Mouse (Mus musculus) heart, embryonic 12.5 days (tissue): ENCODE data around the gene Map2. TPM values are rescaled to one million over a fixed set of nuclear protein-coding genes. Genes with fewer than 3 reads are reported as not detected.

ENCODE experiments used
- ATAC-seq: fragments of 200-750 bp; cut with Nextera tagmentation; 2 replicates; pipeline ENCODE4 v1.8.0; 2017; ENCODE audit warnings: moderate TSS enrichment, moderate library complexity; ENCODE audit not compliant: insufficient number of reproducible peaks, low FRiP score
- H3K27ac ChIP-seq: fragments of 300-500 bp; sonication (generic); 2 replicates; pipeline ENCODE4 v1.5.1; 2016; ENCODE audit warnings: mild to moderate bottlenecking, moderate library complexity; ENCODE audit not compliant: poor library complexity, severe bottlenecking
- H3K27me3 ChIP-seq: fragments of 300-500 bp; sonication (generic); replicated peaks from 2 replicates; pipeline ENCODE4 v1.6.1; 2016; ENCODE audit warnings: mild to moderate bottlenecking, moderate library complexity
- H3K36me3 ChIP-seq: fragments of 300-500 bp; sonication (generic); 2 replicates; pipeline ENCODE4 v1.6.1; 2016; ENCODE audit warnings: mild to moderate bottlenecking, moderate library complexity
- H3K4me1 ChIP-seq: fragments of 300-500 bp; sonication (generic); replicated peaks from 2 replicates; pipeline ENCODE4 v1.6.1; 2016; ENCODE audit warnings: mild to moderate bottlenecking
- H3K4me2 ChIP-seq: fragments of 300-500 bp; sonication (generic); 2 replicates; pipeline ENCODE4 v1.6.1; 2016; ENCODE audit warnings: mild to moderate bottlenecking, moderate library complexity
- H3K4me3 ChIP-seq: fragments of 300-500 bp; sonication (generic); 2 replicates; pipeline ENCODE4 v1.5.1; 2016; ENCODE audit warnings: mild to moderate bottlenecking
- H3K9ac ChIP-seq: fragments of 300-500 bp; sonication (generic); 2 replicates; pipeline ENCODE4 v1.6.1; 2016; ENCODE audit warnings: mild to moderate bottlenecking, moderate library complexity
- H3K9me3 ChIP-seq: fragments of 300-500 bp; sonication (generic); replicated peaks from 2 replicates; pipeline ENCODE4 v1.6.1; 2016; ENCODE audit warnings: mild to moderate bottlenecking, moderate library complexity
- WGBS: fragments of 180-500 bp; shearing (Covaris S2); methylation state at CpG from one replicate; pipeline ENCODE4 v1.1.7; 2016; 5-methylcytosine and 5-hydroxymethylcytosine counted together
- polyA plus RNA-seq: library from polyadenylated mRNA; unstranded; fragments of >200 nt; fragmentation: Nextera tagmentation; extraction: Ambion mirVana; gene quantifications from 2 replicates; pipeline ENCODE4 v1.2.1, GENCODE M21; 2016

The Map2 gene
- polyA plus RNA-seq, 1 experiment from 2014 or later = 3.9 TPM

DNA sequence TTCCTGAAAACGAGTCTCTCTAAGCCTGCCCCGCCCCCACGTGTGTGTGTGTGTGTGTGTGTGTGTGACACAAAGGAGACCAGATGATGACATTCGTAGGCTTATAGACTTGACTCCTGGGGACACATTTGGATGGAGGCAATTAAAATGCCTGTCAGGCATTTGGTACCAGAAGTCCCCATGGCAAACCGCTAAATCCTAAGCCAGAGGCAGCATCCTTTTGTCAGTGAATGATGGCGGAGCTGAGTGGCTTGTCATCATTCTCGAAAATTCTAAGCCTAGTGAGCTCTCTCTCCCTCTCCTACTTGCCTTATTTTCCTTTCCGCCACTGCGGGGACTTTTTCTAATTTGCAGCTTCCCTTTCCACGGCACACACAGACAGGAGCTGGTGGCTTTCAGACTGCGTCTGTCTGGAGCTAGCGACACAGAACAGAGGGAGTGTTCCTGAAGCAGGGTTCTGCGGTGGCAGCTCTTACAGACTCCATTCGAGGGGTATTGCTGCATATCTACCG is 146.6 kb downstream of the Map2 start:
- H3K4me3 ChIP-seq = no peak overlapping the region
- no peak for ATAC-seq
- no peaks in the 10 kb centered on the region for H3K27me3 ChIP-seq
- H3K4me2 ChIP-seq = 0 out of 2 replicates have a peak overlapping the region, but pooled peaks have one; percentile 11
- no peaks in the 10 kb centered on the region for H3K9me3 ChIP-seq
- 56% methylated on average over 15 of the region's 15 CpGs for WGBS
- H3K4me1 ChIP-seq = no peaks in the 10 kb centered on the region
- no peaks in the 10 kb centered on the region for H3K36me3 ChIP-seq
- no peak overlapping the region for H3K27ac ChIP-seq
- H3K9ac ChIP-seq = no peak overlapping the region

DNA sequence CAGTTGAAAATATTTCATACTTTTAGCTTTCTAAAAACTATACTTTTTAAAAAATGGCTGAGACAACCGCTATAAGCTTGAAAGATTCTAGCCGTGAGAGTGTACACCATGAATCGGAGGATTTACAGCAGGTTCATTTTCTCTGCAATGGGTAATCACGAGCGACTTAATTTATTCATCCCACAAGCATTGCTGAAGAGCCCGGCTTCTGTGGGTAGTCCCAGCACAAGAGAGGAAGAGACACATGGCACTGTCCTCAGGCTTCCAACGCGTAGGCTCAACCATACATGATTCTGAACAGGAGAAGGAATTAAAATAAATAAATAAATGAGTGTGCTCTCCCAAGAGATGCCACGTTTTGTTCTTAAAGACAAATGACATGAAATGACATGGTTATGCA is 148.4 kb downstream of the Map2 start:
- Histone ChIP-seq H3K4me2 (no peak overlapping the region), H3K36me3 (no peaks in the 10 kb centered on the region), H3K27ac (no peak overlapping the region), H3K4me1 (no peaks in the 10 kb centered on the region), H3K9me3 (no peaks in the 10 kb centered on the region), H3K4me3 (no peak overlapping the region), H3K27me3 (no peaks in the 10 kb centered on the region), H3K9ac (no peak overlapping the region)
- WGBS = 82% methylated on average over 9 of the region's 9 CpGs
- ATAC-seq = no peak

DNA sequence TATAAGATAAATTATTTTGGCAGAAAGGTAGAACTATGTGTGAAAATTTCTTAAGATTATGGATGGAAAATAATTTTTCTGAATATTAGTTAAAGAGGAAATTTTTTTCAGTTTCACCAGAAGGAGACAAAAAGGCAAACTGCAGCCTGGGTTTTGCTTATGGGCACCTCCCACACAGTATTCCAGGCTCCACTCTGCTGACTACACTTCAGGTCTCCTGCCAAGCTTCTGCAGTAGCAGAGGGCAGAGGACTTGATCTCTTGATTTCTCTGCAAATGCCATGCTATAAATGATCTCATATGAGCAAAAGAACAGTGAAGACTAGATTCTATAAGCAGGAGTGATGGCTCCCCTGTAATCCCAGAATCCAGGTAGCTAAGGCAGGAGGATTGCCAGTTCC is 149.9 kb downstream of the Map2 start:
- no peak overlapping the region for H3K4me3 ChIP-seq
- no peaks in the 10 kb centered on the region for H3K36me3 ChIP-seq
- no peak overlapping the region for H3K4me2 ChIP-seq
- no peak overlapping the region for H3K27ac ChIP-seq
- no peaks in the 10 kb centered on the region for H3K4me1 ChIP-seq
- no peaks in the 10 kb centered on the region for H3K27me3 ChIP-seq
- ATAC-seq = no peak
- H3K9me3 ChIP-seq = no peaks in the 10 kb centered on the region
- H3K9ac ChIP-seq = no peak overlapping the region

DNA sequence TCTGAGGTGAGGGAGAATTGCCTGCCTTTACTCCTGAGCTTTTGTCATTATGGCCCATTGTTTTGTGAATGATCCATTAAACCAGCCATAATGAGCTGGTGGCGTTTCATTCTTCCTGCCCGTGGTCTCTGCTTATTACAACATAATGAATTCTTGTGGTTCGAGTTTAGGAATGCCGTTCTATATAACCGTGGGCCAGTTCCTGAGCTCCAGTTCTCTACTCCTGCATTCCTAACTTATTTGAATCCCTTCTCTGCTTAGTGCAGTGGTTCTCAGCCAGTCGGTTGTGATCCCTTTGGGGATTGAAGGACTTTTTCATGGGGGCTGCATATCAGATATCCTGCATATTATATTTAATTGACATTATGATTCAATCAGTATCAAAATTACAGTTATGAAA is 153.9 kb downstream of the Map2 start:
- Histone ChIP-seq H3K4me1 (no peaks in the 10 kb centered on the region), H3K27me3 (no peaks in the 10 kb centered on the region), H3K9me3 (no peaks in the 10 kb centered on the region), H3K9ac (no peak overlapping the region), H3K4me3 (no peak overlapping the region), H3K36me3 (no peaks in the 10 kb centered on the region), H3K4me2 (no peak overlapping the region), H3K27ac (no peak overlapping the region)
- WGBS = 77% methylated on average over 6 of the region's 6 CpGs
- ATAC-seq = no peak

DNA sequence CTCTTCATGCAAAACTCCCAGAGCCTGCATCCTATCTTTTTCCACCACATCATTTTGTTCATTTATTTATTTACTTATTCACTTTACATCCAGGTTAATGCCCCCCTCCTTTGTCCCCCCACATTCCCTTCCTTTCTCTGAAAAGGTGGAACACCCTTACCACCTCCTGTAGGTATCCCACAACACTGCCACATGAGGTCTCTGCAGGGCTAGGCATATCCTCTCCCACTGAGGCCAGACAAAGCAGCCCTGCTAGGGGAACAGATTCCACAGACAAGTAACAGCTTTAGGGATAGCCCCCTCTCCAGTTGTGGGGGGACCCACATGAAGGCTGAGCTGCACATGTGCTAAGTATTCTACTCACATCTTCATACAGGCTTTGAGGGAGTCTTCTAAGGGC is 154.5 kb downstream of the Map2 start:
- H3K27me3 ChIP-seq = no peaks in the 10 kb centered on the region
- no peak overlapping the region for H3K27ac ChIP-seq
- H3K4me1 ChIP-seq = no peaks in the 10 kb centered on the region
- H3K36me3 ChIP-seq = no peaks in the 10 kb centered on the region
- no peak overlapping the region for H3K4me2 ChIP-seq
- H3K9ac ChIP-seq = no peak overlapping the region
- H3K4me3 ChIP-seq = no peak overlapping the region
- H3K9me3 ChIP-seq = no peaks in the 10 kb centered on the region
- no peak for ATAC-seq

DNA sequence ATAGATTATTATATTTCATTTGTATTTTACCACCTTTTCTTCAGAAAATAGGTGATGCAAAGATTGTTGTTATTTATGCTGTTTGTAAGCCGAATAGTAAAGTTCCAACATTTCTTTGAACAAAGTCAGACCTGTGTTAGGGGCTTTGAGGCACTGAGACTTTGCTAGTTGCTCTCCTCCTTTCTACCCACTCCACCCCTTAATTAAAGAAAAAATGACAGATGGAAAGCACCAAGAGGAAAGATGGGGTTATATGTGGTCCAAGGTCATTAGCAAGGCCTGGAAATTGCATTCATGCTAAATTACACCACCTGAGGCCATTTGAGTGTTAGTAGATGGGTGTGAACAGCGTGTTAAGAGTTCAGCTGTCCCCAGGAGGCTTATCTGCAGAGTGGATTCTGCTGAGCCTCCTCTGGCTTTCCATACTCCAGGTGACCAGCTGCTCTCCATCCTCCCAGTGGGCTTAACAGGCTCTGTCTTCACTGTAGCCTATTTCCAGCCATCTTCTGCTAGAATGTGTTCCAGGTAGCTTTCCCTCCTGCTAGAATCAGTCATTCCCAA is 160.7 kb downstream of the Map2 start:
- 74% methylated on average over 2 of the region's 2 CpGs for WGBS

DNA sequence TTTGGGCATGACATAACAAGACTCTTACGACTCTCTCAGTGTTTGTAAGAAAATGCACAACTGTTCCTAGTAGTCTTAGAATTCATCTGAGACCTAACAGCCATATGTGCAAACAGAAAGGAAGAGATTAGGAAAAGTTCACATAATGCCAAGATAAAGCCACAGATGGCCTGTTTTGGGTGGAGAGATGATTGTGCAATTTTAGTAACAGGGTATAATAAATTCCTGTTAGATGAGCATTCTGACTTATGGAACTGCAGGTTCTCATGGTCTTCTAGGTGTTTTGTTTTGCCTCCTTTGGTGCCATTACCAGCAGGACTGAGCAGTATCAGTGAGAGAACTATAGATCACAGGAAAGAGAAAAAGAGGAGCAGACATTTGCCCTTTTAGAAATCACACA is 164.1 kb downstream of the Map2 start:
- no peaks in the 10 kb centered on the region for H3K4me1 ChIP-seq
- no peak overlapping the region for H3K4me2 ChIP-seq
- no peak overlapping the region for H3K9ac ChIP-seq
- no peak for ATAC-seq
- H3K4me3 ChIP-seq = no peak overlapping the region
- WGBS = 53% methylated on average over 1 of the region's 1 CpGs
- H3K36me3 ChIP-seq = no peaks in the 10 kb centered on the region
- no peak overlapping the region for H3K27ac ChIP-seq
- no peaks in the 10 kb centered on the region for H3K27me3 ChIP-seq
- no peaks in the 10 kb centered on the region for H3K9me3 ChIP-seq

More for the DNA sequence above, 160.7 kb downstream of the Map2 start:
- Histone ChIP-seq H3K4me1 (no peaks in the 10 kb centered on the region), H3K9ac (no peak overlapping the region), H3K27me3 (no peaks in the 10 kb centered on the region), H3K36me3 (no peaks in the 10 kb centered on the region), H3K4me3 (no peak overlapping the region), H3K9me3 (no peaks in the 10 kb centered on the region), H3K4me2 (no peak overlapping the region), H3K27ac (no peak overlapping the region)
- ATAC-seq = no peak

DNA sequence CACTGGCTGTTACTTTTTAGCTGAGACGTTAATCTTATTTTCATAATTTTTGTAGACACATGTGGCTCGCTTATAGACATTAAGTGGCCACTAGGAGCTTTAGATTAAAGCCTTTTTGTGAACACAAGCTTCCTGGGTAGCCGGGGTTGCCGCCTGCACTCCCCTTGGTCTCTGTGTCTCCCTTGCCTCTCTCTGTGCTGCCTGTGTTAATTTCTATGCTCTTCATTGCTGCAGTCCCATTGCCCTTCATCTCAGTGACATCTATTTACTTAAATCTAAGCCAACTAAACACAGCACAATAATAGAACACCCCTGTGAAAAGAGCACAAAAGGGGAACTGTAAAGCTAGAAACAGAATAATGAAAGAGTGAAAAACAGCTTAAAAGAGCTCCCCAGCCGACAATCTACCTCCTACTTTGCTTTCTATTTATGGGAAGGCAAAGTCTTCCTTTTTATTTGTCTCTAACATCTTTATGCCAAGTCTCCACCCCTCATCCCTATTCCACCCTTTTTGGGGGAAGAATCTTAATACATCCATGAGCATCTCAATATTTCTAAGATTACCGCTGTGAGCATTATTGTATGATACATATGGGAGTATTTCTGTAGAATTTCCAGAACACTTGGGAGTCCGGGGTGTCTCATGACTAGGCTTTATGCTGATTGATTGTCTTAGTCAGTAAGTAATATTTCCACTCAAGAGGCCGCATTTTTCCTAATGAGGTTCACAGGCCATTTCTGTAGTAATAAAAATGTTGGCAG is 173.5 kb downstream of the Map2 start:
- no peak for ATAC-seq
- Histone ChIP-seq H3K4me2 (no peak overlapping the region), H3K9me3 (no peaks in the 10 kb centered on the region), H3K9ac (no peak overlapping the region), H3K4me3 (no peak overlapping the region), H3K36me3 (no peaks in the 10 kb centered on the region), H3K27ac (no peak overlapping the region), H3K27me3 (no peaks in the 10 kb centered on the region), H3K4me1 (no peaks in the 10 kb centered on the region)
- 71% methylated on average over 8 of the region's 8 CpGs for WGBS

DNA sequence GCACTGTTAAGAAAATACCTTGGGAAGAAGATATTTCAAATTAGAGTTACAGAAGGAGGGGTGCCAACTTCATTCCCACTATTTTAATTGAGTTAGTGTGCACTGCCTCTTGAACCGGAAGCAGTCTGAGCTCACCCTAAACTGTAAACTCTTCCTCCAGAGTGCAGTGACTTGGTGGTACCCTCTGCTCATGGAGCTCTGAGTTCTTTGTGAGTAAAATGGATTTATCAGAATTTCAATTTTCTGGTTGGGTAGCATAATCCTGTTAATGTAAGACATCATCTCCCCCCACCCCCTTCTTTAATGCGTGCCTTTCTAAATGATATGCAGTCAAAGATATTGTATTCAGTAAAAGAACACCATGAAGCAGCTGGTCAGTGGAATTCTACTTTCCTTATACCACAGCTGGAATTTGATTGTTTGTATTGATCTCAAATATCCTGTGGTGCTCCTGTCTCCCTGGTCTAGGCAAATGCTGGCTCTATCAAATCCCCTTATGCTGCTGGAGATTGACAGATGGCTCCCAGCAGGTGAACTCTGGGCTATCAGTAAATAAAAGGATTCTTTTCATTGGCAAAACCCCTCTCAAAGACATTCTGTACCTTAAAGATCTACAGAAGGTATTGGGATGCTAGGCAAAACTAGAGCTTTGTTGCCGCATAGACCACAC is 174.2 kb downstream of the Map2 start:
- Histone ChIP-seq H3K36me3 (no peaks in the 10 kb centered on the region), H3K4me3 (no peak overlapping the region), H3K9ac (no peak overlapping the region), H3K27me3 (no peaks in the 10 kb centered on the region), H3K4me2 (no peak overlapping the region), H3K27ac (no peak overlapping the region), H3K9me3 (no peaks in the 10 kb centered on the region), H3K4me1 (no peaks in the 10 kb centered on the region)
- 61% methylated on average over 3 of the region's 3 CpGs for WGBS
- ATAC-seq = no peak

DNA sequence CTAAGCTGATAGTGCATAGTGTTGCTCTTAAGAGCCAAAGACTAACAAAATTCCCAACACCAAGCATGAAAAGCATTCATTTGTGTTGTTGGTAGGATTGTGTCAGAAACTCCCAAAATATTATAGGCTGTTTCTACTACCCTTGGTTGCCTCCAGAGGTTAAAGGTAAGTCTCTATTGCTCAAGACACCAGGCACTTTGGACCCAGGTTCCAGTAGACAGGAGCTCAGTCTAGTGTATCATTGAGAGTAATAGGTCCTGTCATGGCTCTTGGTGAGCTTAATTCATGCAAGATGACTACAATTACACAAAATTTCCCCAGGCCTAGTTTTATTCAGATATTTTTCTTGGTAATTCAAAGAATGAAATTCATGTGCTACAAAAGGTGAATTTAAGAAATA is 176.3 kb downstream of the Map2 start:
- Histone ChIP-seq H3K27ac (no peak overlapping the region), H3K27me3 (no peaks in the 10 kb centered on the region), H3K4me1 (no peaks in the 10 kb centered on the region), H3K9me3 (no peaks in the 10 kb centered on the region), H3K4me2 (no peak overlapping the region), H3K9ac (no peak overlapping the region), H3K36me3 (no peaks in the 10 kb centered on the region), H3K4me3 (no peak overlapping the region)
- no peak for ATAC-seq

DNA sequence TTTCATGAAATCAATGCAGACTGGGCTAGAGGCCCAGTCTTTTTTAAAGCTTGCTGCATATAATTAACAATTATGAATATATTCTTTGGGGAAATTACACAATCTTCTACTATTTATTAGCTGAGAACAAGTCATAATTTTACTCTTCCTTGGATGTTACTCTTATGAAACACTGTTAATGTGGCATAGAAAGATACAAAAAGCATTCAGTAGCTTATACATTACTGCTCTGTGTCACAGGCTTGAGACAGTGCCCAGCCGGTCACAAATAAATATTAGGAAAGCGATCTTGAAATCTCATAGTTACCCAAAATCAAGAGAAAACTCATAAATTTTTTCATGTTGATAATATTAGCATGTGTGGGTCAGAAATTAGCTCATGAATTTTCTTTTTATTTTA is 186.7 kb downstream of the Map2 start:
- 80% methylated on average over 2 of the region's 2 CpGs for WGBS
- no peak overlapping the region for H3K9ac ChIP-seq
- H3K4me1 ChIP-seq = no peaks in the 10 kb centered on the region
- H3K27me3 ChIP-seq = no peaks in the 10 kb centered on the region
- H3K27ac ChIP-seq = no peak overlapping the region
- H3K36me3 ChIP-seq = no peaks in the 10 kb centered on the region
- H3K9me3 ChIP-seq = no peaks in the 10 kb centered on the region
- no peak overlapping the region for H3K4me3 ChIP-seq
- no peak overlapping the region for H3K4me2 ChIP-seq
- no peak for ATAC-seq
